Mouse (Mus musculus) heart, embryonic 16.5 days (tissue): ENCODE measurements around the gene Adamts10. TPM values are rescaled to one million over a fixed set of nuclear protein-coding genes. Genes with fewer than 3 reads are reported as not detected.

Experiments
- polyA plus RNA-seq: library from polyadenylated mRNA; unstranded; fragments of >200 nt; fragmentation: Nextera tagmentation; extraction: Ambion mirVana; gene quantifications from 2 replicates; pipeline ENCODE4 v1.2.1, GENCODE M21; 2015

Adamts10 gene
- polyA plus RNA-seq, 1 experiment from 2014 or later: 31.5 TPM

Other genes starting within 250 kb of the Adamts10 start
- gene Zfp955b, start 234.7 kb upstream of the Adamts10 start, polyA plus RNA-seq: 10.3 TPM in 2 replicates
- 6.3 and 6.5 TPM in 2 replicates for gene Zfp81, start 165.3 kb upstream of the Adamts10 start, polyA plus RNA-seq
- gene Zfp101, start 129.6 kb upstream of the Adamts10 start, polyA plus RNA-seq: 6.7 and 7.9 TPM in 2 replicates
- gene Actl9, start 91.3 kb upstream of the Adamts10 start, polyA plus RNA-seq: not detected in 2 replicates
- gene Myo1f, start 31.5 kb downstream of the Adamts10 start, polyA plus RNA-seq: 2.8 and 3.8 TPM in 2 replicates
- gene Zfp414, start 104.9 kb downstream of the Adamts10 start, polyA plus RNA-seq: 25.8 and 28.7 TPM in 2 replicates
- 0.41 and 0.49 TPM in 2 replicates for gene Pram1, start 113.9 kb downstream of the Adamts10 start, polyA plus RNA-seq
- 192 and 225 TPM in 2 replicates for gene Hnrnpm, start 162.7 kb downstream of the Adamts10 start, polyA plus RNA-seq
- 96.0 and 100 TPM in 2 replicates for gene March2, start 194.5 kb downstream of the Adamts10 start, polyA plus RNA-seq
- 278 and 304 TPM in 2 replicates for gene Rab11b, start 236.3 kb downstream of the Adamts10 start, polyA plus RNA-seq